Mouse (Mus musculus): ENCODE results near the gene Mycbpap. TPM values are rescaled to one million over a fixed set of nuclear protein-coding genes. Genes with fewer than 3 reads are reported as not detected.

Gene Mycbpap
- polyA plus RNA-seq, 1 experiment from 2014 or later, result 4.8 TPM

DNA sequence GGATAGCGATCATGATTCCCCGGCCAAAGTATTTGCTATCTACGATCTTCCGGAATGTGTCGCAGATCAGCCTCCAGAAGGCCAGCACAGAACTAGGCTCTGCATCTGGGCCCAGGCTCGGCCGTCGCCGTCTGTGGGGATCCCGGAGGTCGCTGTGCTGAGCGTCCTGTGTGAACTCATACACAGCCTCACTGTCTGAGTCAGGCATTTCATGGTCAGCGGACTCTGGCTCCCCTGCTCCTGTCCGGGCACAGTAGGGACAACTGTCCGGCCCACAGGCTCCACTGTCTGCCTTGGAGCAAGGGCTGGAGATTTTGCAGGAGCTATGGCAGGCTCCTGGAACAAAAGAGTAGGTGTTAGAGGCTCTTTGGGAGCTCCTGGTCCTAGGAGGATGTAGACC lies 64.5 kb downstream of the Mycbpap start:
- Histone ChIP-seq H3K27ac (ENCODE audit: low read depth, low read length) (no peak overlapping the region), H3K9me3 (ENCODE audit: control insufficient read depth, low read length) (no peaks in the 10 kb centered on the region), H3K36me3 (ENCODE audit: control insufficient read depth, insufficient read depth, low read length) (no peaks in the 10 kb centered on the region), H3K4me2 (ENCODE audit: low read depth, low read length, severe bottlenecking) (no peak overlapping the region), H3K9ac (ENCODE audit: low read length) (no peak overlapping the region), H3K4me1 (replicated peaks; ENCODE audit: control insufficient read depth, insufficient read depth, low read length) (no peaks in the 10 kb centered on the region), H3K4me3 (ENCODE audit: low read depth, low read length) (no peak overlapping the region), H3K27me3 (ENCODE audit: control insufficient read depth, insufficient read depth, low read length) (no peaks in the 10 kb centered on the region)
- WGBS, result 82% methylated on average over 15 of the region's 15 CpGs
- DNase-seq (ENCODE audit: low spot score), result no peak
- ATAC-seq (replicated peaks; ENCODE audit: low FRiP score), result no peak

DNA sequence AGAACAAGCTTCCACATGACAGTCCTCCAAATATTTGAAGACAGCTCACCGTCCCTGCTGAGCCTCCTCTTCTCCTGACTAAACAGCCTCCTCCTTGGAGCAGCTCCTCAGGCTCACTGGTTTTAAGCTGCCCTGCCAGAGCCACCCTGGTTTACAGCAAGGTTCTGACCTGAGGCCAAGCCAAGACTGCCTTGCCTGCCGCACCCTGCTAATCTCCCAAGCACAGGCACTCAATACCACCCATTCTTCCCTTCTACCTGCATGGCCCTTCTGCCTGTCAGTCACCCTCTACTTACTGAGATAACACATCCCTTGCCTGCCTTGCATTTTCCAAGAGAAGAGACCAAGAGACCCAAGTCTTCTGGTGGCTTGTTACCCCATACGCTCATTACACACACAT lies 65.2 kb downstream of the Mycbpap start:
- Histone ChIP-seq H3K4me1 (replicated peaks; ENCODE audit: control insufficient read depth, insufficient read depth, low read length) (no peaks in the 10 kb centered on the region), H3K9me3 (ENCODE audit: control insufficient read depth, low read length) (no peaks in the 10 kb centered on the region), H3K4me3 (ENCODE audit: low read depth, low read length) (no peak overlapping the region), H3K27ac (ENCODE audit: low read depth, low read length) (no peak overlapping the region), H3K9ac (ENCODE audit: low read length) (no peak overlapping the region), H3K36me3 (ENCODE audit: control insufficient read depth, insufficient read depth, low read length) (no peaks in the 10 kb centered on the region), H3K27me3 (ENCODE audit: control insufficient read depth, insufficient read depth, low read length) (no peaks in the 10 kb centered on the region), H3K4me2 (ENCODE audit: low read depth, low read length, severe bottlenecking) (no peak overlapping the region)
- 75% methylated on average over 3 of the region's 3 CpGs for WGBS
- no peak for ATAC-seq (replicated peaks; ENCODE audit: low FRiP score)
- DNase-seq (ENCODE audit: low spot score), result no peak

DNA sequence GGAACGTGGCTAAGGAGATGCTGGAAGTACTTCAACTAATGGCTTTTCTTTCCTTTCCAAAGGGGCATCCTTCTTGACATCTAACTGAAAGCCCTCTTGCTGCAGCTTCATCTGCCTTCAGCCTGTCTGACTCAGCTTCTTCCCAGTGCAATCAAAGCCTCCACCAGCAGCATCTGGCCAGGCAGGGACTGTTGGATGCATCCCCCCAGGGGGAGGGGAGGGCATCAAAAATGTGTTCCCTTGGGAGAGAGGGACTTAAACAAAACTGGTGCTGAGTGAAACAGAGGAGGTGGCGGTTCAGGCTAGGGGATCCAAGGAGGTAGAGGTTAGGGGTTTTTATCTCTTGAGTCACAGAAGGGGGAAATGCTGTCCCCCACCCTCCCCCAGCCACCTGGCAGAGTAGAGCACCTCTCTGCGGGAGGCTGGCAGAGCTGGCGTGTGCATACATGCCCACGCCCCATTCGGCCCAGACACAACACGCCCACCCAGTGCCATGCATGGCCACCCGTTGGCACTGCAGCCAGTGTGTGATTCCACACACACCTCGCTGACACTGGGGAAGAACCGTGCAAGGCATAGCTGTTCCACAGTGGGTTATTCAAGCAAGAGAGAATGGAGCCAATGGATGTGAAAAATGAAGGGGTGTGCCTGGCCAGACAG lies 66.3 kb downstream of the Mycbpap start:
- ATAC-seq (replicated peaks; ENCODE audit: low FRiP score) (no peak), DNase-seq (ENCODE audit: low spot score) (no peak)
- no peak overlapping the region; the same call in 1 of the 2 replicates for H3K27ac ChIP-seq (ENCODE audit: low read depth, low read length)
- H3K4me2 ChIP-seq (ENCODE audit: low read depth, low read length, severe bottlenecking), result no peak overlapping the region
- no peaks in the 10 kb centered on the region for H3K36me3 ChIP-seq (ENCODE audit: control insufficient read depth, insufficient read depth, low read length)
- no peak overlapping the region for H3K9ac ChIP-seq (ENCODE audit: low read length)
- H3K9me3 ChIP-seq (ENCODE audit: control insufficient read depth, low read length), result no peaks in the 10 kb centered on the region
- no peaks in the 10 kb centered on the region for H3K4me1 ChIP-seq (replicated peaks; ENCODE audit: control insufficient read depth, insufficient read depth, low read length)
- 81% methylated on average over 10 of the region's 10 CpGs for WGBS
- no peak overlapping the region for H3K4me3 ChIP-seq (ENCODE audit: low read depth, low read length)
- no peaks in the 10 kb centered on the region for H3K27me3 ChIP-seq (ENCODE audit: control insufficient read depth, insufficient read depth, low read length)

DNA sequence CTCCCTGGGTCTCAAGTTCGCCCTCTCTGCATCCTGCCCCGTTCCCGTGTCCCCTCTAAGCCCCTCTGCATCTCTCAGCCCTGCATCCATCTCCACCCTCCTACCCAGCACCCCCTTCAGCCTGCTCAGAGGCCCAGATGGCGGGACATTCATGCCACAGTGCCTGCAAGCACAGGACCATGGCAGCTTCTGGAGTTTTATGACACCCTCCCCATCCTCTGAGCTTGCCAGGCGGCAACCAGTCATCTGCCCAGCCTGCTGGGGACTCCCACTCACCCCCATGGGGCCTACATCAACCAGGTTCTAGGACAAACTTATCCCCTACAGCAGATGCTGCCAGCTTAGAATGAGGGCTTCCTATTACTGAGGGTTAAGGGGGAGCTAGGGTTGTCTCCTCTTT lies 66.8 kb downstream of the Mycbpap start:
- 82% methylated on average over 5 of the region's 5 CpGs for WGBS
- Histone ChIP-seq H3K9me3 (ENCODE audit: control insufficient read depth, low read length) (no peaks in the 10 kb centered on the region), H3K36me3 (ENCODE audit: control insufficient read depth, insufficient read depth, low read length) (no peaks in the 10 kb centered on the region), H3K9ac (ENCODE audit: low read length) (no peak overlapping the region), H3K4me2 (ENCODE audit: low read depth, low read length, severe bottlenecking) (no peak overlapping the region), H3K4me1 (replicated peaks; ENCODE audit: control insufficient read depth, insufficient read depth, low read length) (no peaks in the 10 kb centered on the region), H3K27me3 (ENCODE audit: control insufficient read depth, insufficient read depth, low read length) (no peaks in the 10 kb centered on the region), H3K27ac (ENCODE audit: low read depth, low read length) (no peak overlapping the region), H3K4me3 (ENCODE audit: low read depth, low read length) (no peak overlapping the region)
- DNase-seq (ENCODE audit: low spot score) (no peak), ATAC-seq (replicated peaks; ENCODE audit: low FRiP score) (no peak)

Other genes with a start within 250 kb of the Mycbpap start
- 0.68 and 1.4 TPM in 2 replicates for gene Gm21885, start 239.9 kb downstream of the Mycbpap start, polyA plus RNA-seq (2014; fragmentation: Nextera tagmentation; extraction: Ambion mirVana)
- 132 and 136 TPM in 2 replicates for gene Luc7l3, start 199.8 kb downstream of the Mycbpap start, polyA plus RNA-seq (2014; fragmentation: Nextera tagmentation; extraction: Ambion mirVana)
- gene Ankrd40, start 193.7 kb downstream of the Mycbpap start, polyA plus RNA-seq (2014; fragmentation: Nextera tagmentation; extraction: Ambion mirVana), result 24.1 and 25.8 TPM in 2 replicates
- 0.49 and 0.57 TPM in 2 replicates for gene Abcc3, start 128.7 kb downstream of the Mycbpap start, polyA plus RNA-seq (2014; fragmentation: Nextera tagmentation; extraction: Ambion mirVana)
- 13.0 and 17.4 TPM in 2 replicates for gene Cacna1g, start 47.5 kb downstream of the Mycbpap start, polyA plus RNA-seq (2014; fragmentation: Nextera tagmentation; extraction: Ambion mirVana)
- 0.17 TPM in 1 of 2 replicates, not detected in the other for gene Spata20, start 35.6 kb downstream of the Mycbpap start, polyA plus RNA-seq (2014; fragmentation: Nextera tagmentation; extraction: Ambion mirVana)
- 0.48 and 0.64 TPM in 2 replicates for gene Epn3, start 21.8 kb downstream of the Mycbpap start, polyA plus RNA-seq (2014; fragmentation: Nextera tagmentation; extraction: Ambion mirVana)
- 2.9 and 3.7 TPM in 2 replicates for gene Rsad1, start 27.5 kb upstream of the Mycbpap start, polyA plus RNA-seq (2014; fragmentation: Nextera tagmentation; extraction: Ambion mirVana)
- gene Chad, start 43.3 kb upstream of the Mycbpap start, polyA plus RNA-seq (2014; fragmentation: Nextera tagmentation; extraction: Ambion mirVana), result not detected in 2 replicates
- 6.3 and 6.9 TPM in 2 replicates for gene Acsf2, start 80.1 kb upstream of the Mycbpap start, polyA plus RNA-seq (2014; fragmentation: Nextera tagmentation; extraction: Ambion mirVana)
- gene Lrrc59, start 108.0 kb upstream of the Mycbpap start, polyA plus RNA-seq (2014; fragmentation: Nextera tagmentation; extraction: Ambion mirVana), result 226 and 244 TPM in 2 replicates
- gene Mrpl27, start 132.0 kb upstream of the Mycbpap start, polyA plus RNA-seq (2014; fragmentation: Nextera tagmentation; extraction: Ambion mirVana), result 122 and 125 TPM in 2 replicates
- 57.2 and 60.0 TPM in 2 replicates for gene Eme1, start 132.2 kb upstream of the Mycbpap start, polyA plus RNA-seq (2014; fragmentation: Nextera tagmentation; extraction: Ambion mirVana)
- gene Xylt2, start 155.8 kb upstream of the Mycbpap start, polyA plus RNA-seq (2014; fragmentation: Nextera tagmentation; extraction: Ambion mirVana), result 18.0 and 19.8 TPM in 2 replicates
- not detected in 2 replicates for gene Gm11541, start 182.8 kb upstream of the Mycbpap start, polyA plus RNA-seq (2014; fragmentation: Nextera tagmentation; extraction: Ambion mirVana)
- 0.23 TPM in 1 of 2 replicates, not detected in the other for gene Cdc34b, start 220.0 kb upstream of the Mycbpap start, polyA plus RNA-seq (2014; fragmentation: Nextera tagmentation; extraction: Ambion mirVana)

Data from forebrain, embryonic 11.5 days (tissue).